Mouse (Mus musculus) gastrocnemius, adult 2 months (tissue): Measurements from ENCODE around the gene 4933407L21Rik. TPM values are rescaled to one million over a fixed set of nuclear protein-coding genes. Genes with fewer than 3 reads are reported as not detected.
"Not testable (repeated sequence)": the region's sequence is repeated elsewhere in the genome, so short reads cannot be mapped to it uniquely, and the experiment has no call there.

Source experiments
- DNase-seq: peaks from one replicate; pipeline ENCODE4 v3.0.0; 2022
- H3K27ac ChIP-seq: fragments of 200-600 bp; 2 replicates; pipeline ENCODE4 v1.8.1; 2022; ENCODE audit warnings: mild to moderate bottlenecking
- H3K4me3 ChIP-seq: fragments of 200-600 bp; 2 replicates; pipeline ENCODE4 v1.8.1; 2022; ENCODE audit warnings: mild to moderate bottlenecking, moderate library complexity
- CTCF ChIP-seq: fragments of 200-600 bp; IDR thresholded peaks from 2 replicates; pipeline ENCODE4 v1.8.1; 2022; ENCODE audit warnings: antibody characterized with exemption, mild to moderate bottlenecking, moderate library complexity
- intact Hi-C: fragments of 180-260 bp; cut with DNase I; formaldehyde crosslinking; loops from one replicate; pipeline ENCODE4 v1.15.1; 2025
- total RNA-seq, 2 experiments: library from RNA; stranded (reverse); gene quantifications; 2 replicates each; pipeline ENCODE4 v1.2.3; 2021

The 4933407L21Rik gene
- total RNA-seq, 2 experiments from 2014 or later: 0.36 TPM; not detected in 1

GRCm38 (mm10) chr1:85981738-85982357 is 53.6 kb downstream of the 4933407L21Rik start:
- DNase-seq: peak; percentile 75
- H3K4me3 ChIP-seq: no peak overlapping the region
- no peak overlapping the region for H3K27ac ChIP-seq
- TF ChIP-seq CTCF: no peak
- intact Hi-C loops: no loop called here

GRCm38 (mm10) chr1:85985784-85986183 is 57.5 kb downstream of the 4933407L21Rik start:
- intact Hi-C loops: no loop called here
- Histone ChIP-seq H3K27ac (no peak overlapping the region), H3K4me3 (no peak overlapping the region)
- no peak for TF ChIP-seq CTCF
- DNase-seq: no peak

- Histone ChIP-seq H3K4me3 (no peak overlapping the region), H3K27ac (no peak overlapping the region)
- TF ChIP-seq CTCF: no peak
- DNase-seq: no peak
- intact Hi-C loops: no loop called here
These were observed 60.1 kb downstream of the 4933407L21Rik start for GRCm38 (mm10) chr1:85988351-85988750.

GRCm38 (mm10) chr1:85988882-85989281 is 60.6 kb downstream of the 4933407L21Rik start:
- H3K4me3 ChIP-seq, DNase-seq, intact Hi-C loops: not testable (repeated sequence)

More at GRCm38 (mm10) chr1:85988882-85989281, 60.6 kb downstream of the 4933407L21Rik start:
- not testable (repeated sequence) for H3K27ac ChIP-seq

Other genes with a start within 250 kb of the 4933407L21Rik start
- gene A630001G21Rik, start 149.8 kb upstream of the 4933407L21Rik start, total RNA-seq: under 1 TPM in 1 of 2 experiments, not detected in 1; 0.15 TPM
- 100 to 1,000 TPM; 191 to 193 TPM for gene Cab39, start 135.0 kb upstream of the 4933407L21Rik start, total RNA-seq
- gene Itm2c, start 34.2 kb upstream of the 4933407L21Rik start, total RNA-seq: 10 to 100 TPM; 22.3 to 23.1 TPM
- not detected for gene Gpr55, start 32.5 kb downstream of the 4933407L21Rik start, total RNA-seq
- not detected for gene Spata3, start 88.3 kb downstream of the 4933407L21Rik start, total RNA-seq
- gene 2810459M11Rik, start 117.4 kb downstream of the 4933407L21Rik start, total RNA-seq: under 1 TPM in 1 of 2 experiments, not detected in 1; 0.10 TPM
- gene Psmd1, start 135.9 kb downstream of the 4933407L21Rik start, total RNA-seq: 100 to 1,000 TPM; 111 to 140 TPM
- not detected for gene Htr2b, start 183.5 kb downstream of the 4933407L21Rik start, total RNA-seq
- under 1 TPM in 1 of 2 experiments, not detected in 1; 0.97 TPM for gene Gm21972, start 205.2 kb downstream of the 4933407L21Rik start, total RNA-seq
- 1 to 10 TPM; 2.0 to 2.1 TPM for gene Armc9, start 226.3 kb downstream of the 4933407L21Rik start, total RNA-seq